Mouse (Mus musculus): ENCODE measurements around the gene Olfr1497. TPM values are rescaled to one million over a fixed set of nuclear protein-coding genes. Genes with fewer than 3 reads are reported as not detected.
"Not testable (repeated sequence)": the region's sequence is repeated elsewhere in the genome, so short reads cannot be mapped to it uniquely, and the experiment has no call there.

Olfr1497 gene
- polyA plus RNA-seq (2016; fragmentation: Nextera tagmentation; extraction: Ambion mirVana): not detected in 2 replicates

DNA sequence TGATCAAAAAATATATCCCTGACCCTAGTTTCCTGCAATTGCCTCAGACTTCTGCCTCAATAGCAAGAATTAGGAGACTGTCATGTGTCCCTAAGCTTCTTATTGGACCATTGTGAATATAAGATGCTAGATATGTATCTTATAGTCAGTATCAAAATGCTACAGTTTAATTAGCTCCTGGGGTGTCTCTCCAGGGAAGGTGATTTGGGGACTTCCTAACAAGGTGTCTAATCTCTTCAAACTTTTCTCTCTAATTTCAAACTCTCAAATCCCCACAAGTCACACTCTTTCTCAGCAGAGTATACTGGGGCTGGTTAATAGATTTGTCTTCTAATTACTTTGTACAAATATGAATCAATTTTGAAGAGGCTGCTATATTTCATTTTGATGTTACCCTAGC is at the start of gene Olfr1497:
Gene Olfr1497, minus strand, starts transcription at position 101 of the 400 bp plus-strand sequence.
- ATAC-seq: no peak

DNA sequence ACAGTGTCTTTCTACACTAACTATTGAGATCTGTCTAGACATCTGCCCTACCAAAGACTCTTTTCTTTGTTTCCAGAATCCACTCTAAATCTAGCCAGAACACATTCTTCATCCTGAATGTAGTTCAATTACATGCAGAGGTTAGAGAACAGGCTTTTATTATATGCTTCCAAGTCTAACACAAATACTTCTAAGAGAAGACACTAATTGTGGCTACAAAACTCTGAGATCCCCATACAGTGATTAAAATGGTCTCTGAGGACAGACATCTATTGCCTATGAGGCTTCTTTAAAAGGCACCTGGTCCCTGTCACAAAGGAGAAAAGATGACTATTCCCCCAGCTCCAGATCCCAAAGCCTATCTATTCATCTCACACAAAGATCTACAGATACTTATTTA is 32.4 kb upstream of the Olfr1497 start, which contains the start of gene Olfr1500:
Gene Olfr1500, minus strand, starts transcription at position 101 of the 400 bp plus-strand sequence.
- H3K9ac ChIP-seq: no peak within 1 kb of the TSS
- no peak for ATAC-seq
- H3K27me3 ChIP-seq (replicated peaks): no peaks in the 10 kb centered on the region

More for the DNA sequence above, at the start of gene Olfr1497:
- Histone ChIP-seq H3K9me3 (replicated peaks) (no peaks in the 10 kb centered on the region), H3K27me3 (replicated peaks) (no peaks in the 10 kb centered on the region), H3K36me3 (no peaks in the 10 kb centered on the region), H3K27ac (no peak within 1 kb of the TSS), H3K4me1 (no peaks in the 10 kb centered on the region), H3K4me3 (no peak within 1 kb of the TSS), H3K4me2 (no peak within 1 kb of the TSS), H3K9ac (no peak within 1 kb of the TSS)

DNA sequence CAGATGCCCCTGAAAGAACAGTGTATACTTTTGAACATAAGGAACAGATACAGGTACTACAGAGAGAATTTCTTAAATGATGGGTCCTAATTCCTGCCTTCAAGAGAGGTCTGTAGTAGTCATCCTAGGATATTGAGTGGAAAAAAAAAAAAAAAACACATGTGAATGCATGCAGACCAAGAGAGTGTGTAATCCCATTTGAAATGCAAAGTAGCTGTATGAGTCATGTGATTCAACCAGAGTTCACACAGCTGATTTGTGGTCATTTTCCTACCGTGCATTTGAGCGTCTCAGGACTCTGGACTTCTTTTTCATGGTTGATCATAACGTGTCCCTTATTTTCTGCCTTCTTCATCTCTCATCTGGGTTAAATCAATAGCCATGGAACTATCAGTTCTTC is 30.4 kb upstream of the Olfr1497 start:
- Histone ChIP-seq H3K27me3 (replicated peaks) (no peaks in the 10 kb centered on the region), H3K9me3 (replicated peaks) (no peaks in the 10 kb centered on the region), H3K4me1 (no peaks in the 10 kb centered on the region), H3K36me3 (no peaks in the 10 kb centered on the region), H3K27ac (no peak overlapping the region), H3K4me2 (no peak overlapping the region), H3K9ac (no peak overlapping the region), H3K4me3 (no peak overlapping the region)
- ATAC-seq: no peak
- WGBS (ENCODE audit: insufficient replicate concordance): 62% methylated on average over 3 of the region's 3 CpGs

More for the DNA sequence above, 32.4 kb upstream of the Olfr1497 start, which contains the start of gene Olfr1500:
- Histone ChIP-seq H3K9me3 (replicated peaks) (no peaks in the 10 kb centered on the region), H3K4me3 (no peak within 1 kb of the TSS), H3K27ac (no peak within 1 kb of the TSS), H3K4me1 (no peaks in the 10 kb centered on the region), H3K36me3 (no peaks in the 10 kb centered on the region), H3K4me2 (no peak within 1 kb of the TSS)

DNA sequence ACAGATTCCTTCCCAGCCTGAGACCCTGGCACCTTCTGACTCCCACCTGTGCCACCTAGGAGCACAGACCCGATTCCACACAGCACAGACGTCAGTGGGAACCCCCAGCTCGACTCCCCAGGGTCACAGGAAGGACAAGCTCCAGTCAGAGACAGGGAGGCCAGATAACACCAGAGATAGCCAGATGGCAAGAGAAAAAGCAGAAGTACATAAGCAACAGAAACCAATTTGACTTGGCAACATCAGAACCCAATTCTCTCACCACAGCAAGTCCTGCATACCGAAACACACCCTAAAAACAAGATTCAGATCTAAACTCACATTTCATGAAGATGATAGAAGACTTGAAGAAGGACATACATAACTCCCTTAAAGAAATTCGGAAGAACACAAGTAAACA is 22.8 kb upstream of the Olfr1497 start:
- H3K4me2 ChIP-seq: no peak overlapping the region
- 23% methylated on average over 5 of the region's 5 CpGs for WGBS (ENCODE audit: insufficient replicate concordance)
- H3K9me3 ChIP-seq (replicated peaks): no peaks in the 10 kb centered on the region
- H3K27ac ChIP-seq: no peak overlapping the region
- no peaks in the 10 kb centered on the region for H3K36me3 ChIP-seq
- no peaks in the 10 kb centered on the region for H3K27me3 ChIP-seq (replicated peaks)
- no peak overlapping the region for H3K4me3 ChIP-seq
- no peaks in the 10 kb centered on the region for H3K4me1 ChIP-seq
- ATAC-seq: no peak
- H3K9ac ChIP-seq: no peak overlapping the region

DNA sequence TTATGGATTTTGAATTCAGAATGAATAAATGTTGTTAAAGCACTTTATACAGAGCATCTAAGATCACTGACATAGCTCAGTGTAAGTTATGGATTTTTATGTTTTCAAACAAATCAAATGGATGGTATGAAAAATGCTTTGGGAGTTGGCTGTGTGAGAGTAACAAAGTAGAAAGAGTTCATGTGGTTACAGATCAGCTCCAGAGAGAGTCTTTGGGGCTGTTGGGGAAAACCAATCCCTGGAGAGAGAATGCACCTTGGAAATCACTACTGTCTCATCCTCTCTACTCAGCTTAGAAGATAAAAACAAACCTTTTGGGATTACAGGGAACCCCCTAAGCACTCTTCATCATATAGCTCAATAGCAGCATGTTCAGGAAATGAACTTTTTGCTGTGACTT is 21.3 kb upstream of the Olfr1497 start, which contains the start of gene Olfr1499:
Gene Olfr1499, minus strand, starts transcription at position 101 of the 400 bp plus-strand sequence.
- no peak within 1 kb of the TSS for H3K4me3 ChIP-seq
- H3K9ac ChIP-seq: no peak within 1 kb of the TSS
- no peaks in the 10 kb centered on the region for H3K27me3 ChIP-seq (replicated peaks)
- no peaks in the 10 kb centered on the region for H3K4me1 ChIP-seq
- no peaks in the 10 kb centered on the region for H3K36me3 ChIP-seq
- no peaks in the 10 kb centered on the region for H3K9me3 ChIP-seq (replicated peaks)
- H3K27ac ChIP-seq: no peak within 1 kb of the TSS
- ATAC-seq: no peak
- H3K4me2 ChIP-seq: no peak within 1 kb of the TSS

DNA sequence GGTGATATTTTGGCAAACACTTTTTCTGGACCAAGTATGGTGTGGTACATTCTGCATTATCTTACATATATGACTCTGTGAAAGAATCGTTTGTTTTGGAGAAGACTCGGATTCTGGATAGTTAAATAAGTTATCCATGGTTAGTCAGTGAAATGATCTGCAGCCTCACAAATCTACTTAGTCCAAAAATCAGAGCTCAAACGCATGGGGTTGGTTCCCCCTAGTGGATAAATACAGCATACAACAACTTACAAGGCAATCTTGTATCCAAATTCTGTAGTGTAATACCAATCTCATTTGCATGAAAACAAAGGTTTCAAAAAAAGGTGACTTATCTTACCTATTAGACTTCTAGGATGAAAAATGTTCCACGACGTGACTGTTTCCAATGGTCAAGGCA is 20.8 kb upstream of the Olfr1497 start:
- Histone ChIP-seq H3K4me2 (no peak overlapping the region), H3K27ac (no peak overlapping the region), H3K4me1 (no peaks in the 10 kb centered on the region), H3K9me3 (replicated peaks) (no peaks in the 10 kb centered on the region), H3K4me3 (no peak overlapping the region), H3K27me3 (replicated peaks) (no peaks in the 10 kb centered on the region), H3K9ac (no peak overlapping the region), H3K36me3 (no peaks in the 10 kb centered on the region)
- ATAC-seq: no peak
- 22% methylated on average over 5 of the region's 5 CpGs for WGBS (ENCODE audit: insufficient replicate concordance)

DNA sequence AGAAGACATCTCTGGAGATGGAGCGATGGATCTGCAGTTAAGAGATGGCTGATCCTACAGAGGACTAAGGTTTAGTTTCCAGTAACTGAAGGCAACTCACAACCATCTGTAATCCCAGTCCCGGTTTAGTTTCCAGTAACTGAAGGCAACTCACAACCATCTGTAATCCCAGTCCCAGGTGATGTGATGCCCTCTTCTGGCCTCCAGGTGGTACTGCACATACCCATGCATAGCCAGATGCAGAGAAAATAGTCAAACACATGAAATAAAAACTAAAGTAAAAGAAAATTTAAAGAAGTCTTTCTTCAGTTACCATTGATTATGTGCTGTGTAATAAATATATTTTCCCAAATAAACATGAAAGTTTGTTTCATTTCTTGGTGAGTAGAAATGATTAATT is 14.8 kb upstream of the Olfr1497 start:
- no peak for ATAC-seq
- WGBS (ENCODE audit: insufficient replicate concordance): 43% methylated on average over 2 of the region's 2 CpGs

DNA sequence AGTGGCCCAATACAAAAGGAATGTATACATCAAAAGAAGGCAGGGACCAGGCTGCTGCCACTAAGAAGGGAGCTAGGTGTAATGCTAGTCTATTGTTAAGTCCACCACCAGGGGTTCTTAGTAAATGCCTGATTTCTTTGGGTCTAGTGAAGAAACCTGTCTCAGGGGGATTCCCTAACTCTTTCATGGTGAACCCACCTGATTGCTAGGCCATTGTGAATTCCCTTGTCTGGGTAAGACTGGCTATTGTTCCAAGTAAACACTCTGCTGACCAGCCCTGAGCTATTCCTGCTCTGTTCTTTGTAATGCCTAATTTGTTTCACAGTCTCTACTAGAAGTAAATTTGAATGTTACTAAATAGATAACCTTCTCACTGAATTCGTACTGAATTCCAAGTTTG is 7.5 kb upstream of the Olfr1497 start:
- 34% methylated on average over 1 of the region's 1 CpGs for WGBS (ENCODE audit: insufficient replicate concordance)
- not testable (repeated sequence) for H3K36me3 ChIP-seq; H3K9ac ChIP-seq; H3K27me3 ChIP-seq (replicated peaks); H3K4me2 ChIP-seq; H3K27ac ChIP-seq; H3K9me3 ChIP-seq (replicated peaks); H3K4me1 ChIP-seq; H3K4me3 ChIP-seq; ATAC-seq

More for the DNA sequence above, 14.8 kb upstream of the Olfr1497 start:
- H3K9ac ChIP-seq: no peak overlapping the region
- no peaks in the 10 kb centered on the region for H3K4me1 ChIP-seq
- no peaks in the 10 kb centered on the region for H3K9me3 ChIP-seq (replicated peaks)
- no peak overlapping the region for H3K4me2 ChIP-seq
- H3K4me3 ChIP-seq: no peak overlapping the region
- H3K27me3 ChIP-seq (replicated peaks): no peaks in the 10 kb centered on the region
- H3K27ac ChIP-seq: no peak overlapping the region
- H3K36me3 ChIP-seq: no peaks in the 10 kb centered on the region

DNA sequence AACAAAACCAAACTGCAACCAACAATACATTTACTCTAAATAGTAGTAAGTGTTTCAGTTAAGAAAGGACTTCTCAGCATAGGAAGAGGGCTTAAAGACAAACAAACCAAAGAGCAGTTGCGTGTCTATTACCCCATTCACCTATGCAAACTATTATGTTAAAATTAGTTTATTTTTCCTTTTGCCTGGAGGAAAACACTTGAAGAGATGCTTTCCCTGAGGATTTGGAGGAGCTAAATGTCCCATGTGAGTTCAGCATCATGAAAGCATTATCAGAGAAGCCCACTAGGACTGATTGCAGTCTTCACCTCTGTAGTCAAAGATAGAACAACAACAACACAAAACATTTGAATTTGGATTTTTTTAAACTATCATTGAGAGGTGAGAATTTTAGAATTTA is 20.4 kb downstream of the Olfr1497 start, which contains the start of gene Olfr1496:
Gene Olfr1496, plus strand, starts transcription at position 301 of the 400 bp plus-strand sequence.
- ATAC-seq: no peak
- no peak within 1 kb of the TSS for H3K4me3 ChIP-seq
- H3K27ac ChIP-seq: no peak within 1 kb of the TSS
- H3K9ac ChIP-seq: no peak within 1 kb of the TSS
- H3K4me2 ChIP-seq: no peak within 1 kb of the TSS
- H3K4me1 ChIP-seq: no peaks in the 10 kb centered on the region
- H3K9me3 ChIP-seq (replicated peaks): no peaks in the 10 kb centered on the region
- H3K27me3 ChIP-seq (replicated peaks): no peaks in the 10 kb centered on the region
- WGBS (ENCODE audit: insufficient replicate concordance): 48% methylated on average over 1 of the region's 1 CpGs
- H3K36me3 ChIP-seq: no peaks in the 10 kb centered on the region

DNA sequence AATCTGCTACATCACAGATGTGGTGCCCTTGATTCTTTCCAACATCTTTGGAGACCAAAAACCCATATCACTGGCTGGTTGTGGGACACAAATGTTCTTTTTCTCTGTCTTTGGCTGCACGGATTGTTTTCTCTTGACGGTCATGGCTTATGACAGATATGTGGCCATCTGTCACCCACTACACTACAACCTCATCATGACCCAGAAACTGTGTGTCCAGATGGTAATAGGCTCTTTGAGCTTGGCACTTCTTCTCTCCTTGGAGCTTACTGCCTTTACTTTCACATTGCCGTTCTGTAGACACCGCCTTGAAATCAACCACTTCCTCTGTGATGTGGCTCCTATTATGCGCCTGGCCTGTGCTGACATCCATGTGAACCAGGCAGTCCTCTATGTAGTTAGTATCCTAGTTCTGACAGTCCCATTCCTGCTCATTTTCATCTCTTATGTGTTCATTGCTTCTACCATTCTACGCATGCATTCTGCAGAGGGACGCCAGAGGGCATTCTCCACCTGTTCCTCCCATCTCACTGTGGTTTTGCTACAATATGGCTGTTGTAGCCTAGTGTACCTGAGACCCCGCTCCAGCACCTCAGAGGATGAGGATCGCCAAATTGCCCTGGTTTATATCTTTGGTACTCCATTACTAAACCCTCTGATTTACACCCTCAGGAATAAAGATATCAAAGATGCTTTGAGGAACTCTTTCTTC is 29.3 kb downstream of the Olfr1497 start:
- Histone ChIP-seq H3K36me3 (no peaks in the 10 kb centered on the region), H3K27me3 (replicated peaks) (no peaks in the 10 kb centered on the region), H3K4me1 (no peaks in the 10 kb centered on the region), H3K4me2 (no peak overlapping the region), H3K9me3 (replicated peaks) (no peaks in the 10 kb centered on the region), H3K9ac (no peak overlapping the region), H3K4me3 (no peak overlapping the region), H3K27ac (no peak overlapping the region)
- no peak for ATAC-seq
- 69% methylated on average over 9 of the region's 9 CpGs for WGBS (ENCODE audit: insufficient replicate concordance)

DNA sequence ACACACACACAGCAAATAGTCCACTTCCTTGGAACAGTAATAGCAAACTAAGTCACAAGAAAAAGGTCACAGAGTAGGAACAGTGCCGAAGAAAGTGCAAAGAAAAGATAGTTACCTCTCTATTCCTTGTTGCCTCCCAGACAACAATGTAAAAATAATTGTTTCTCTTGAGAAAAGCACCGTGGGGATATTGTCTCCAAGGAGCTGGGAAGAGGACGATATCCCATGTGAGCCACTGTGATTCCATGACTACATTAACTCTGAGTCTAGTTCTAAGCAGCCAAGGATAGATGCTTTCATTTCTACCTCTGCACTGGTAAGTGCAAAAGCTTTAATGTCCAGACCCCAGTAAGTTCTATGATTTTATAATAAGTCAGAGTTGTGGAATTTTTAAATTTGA is 33.7 kb downstream of the Olfr1497 start, which contains the start of gene Olfr1495:
Gene Olfr1495, plus strand, starts transcription at position 301 of the 400 bp plus-strand sequence.
- no peak for ATAC-seq
- Histone ChIP-seq H3K4me1 (no peaks in the 10 kb centered on the region), H3K9ac (no peak within 1 kb of the TSS), H3K9me3 (replicated peaks) (no peaks in the 10 kb centered on the region), H3K4me3 (no peak within 1 kb of the TSS), H3K4me2 (no peak within 1 kb of the TSS), H3K36me3 (no peaks in the 10 kb centered on the region), H3K27ac (no peak within 1 kb of the TSS), H3K27me3 (replicated peaks) (no peaks in the 10 kb centered on the region)
- WGBS (ENCODE audit: insufficient replicate concordance): 64% methylated on average over 3 of the region's 3 CpGs

DNA sequence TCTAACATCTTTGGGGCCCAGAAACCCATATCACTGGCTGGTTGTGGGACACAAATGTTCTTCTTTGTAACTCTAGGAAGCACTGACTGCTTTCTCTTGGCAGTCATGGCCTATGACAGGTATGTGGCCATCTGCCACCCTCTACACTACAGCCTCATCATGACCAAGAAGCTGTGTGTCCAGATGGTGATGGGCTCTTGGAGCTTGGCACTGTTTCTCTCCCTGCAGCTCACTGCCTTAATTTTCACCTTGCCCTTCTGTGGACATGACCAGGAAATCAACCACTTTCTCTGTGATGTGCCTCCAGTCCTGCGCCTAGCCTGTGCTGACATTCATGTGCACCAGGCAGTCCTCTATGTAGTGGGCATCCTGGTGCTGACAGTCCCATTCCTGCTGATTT is 48.6 kb downstream of the Olfr1497 start:
- Histone ChIP-seq H3K9me3 (replicated peaks) (no peaks in the 10 kb centered on the region), H3K27ac (no peak overlapping the region), H3K4me2 (no peak overlapping the region), H3K9ac (no peak overlapping the region), H3K4me1 (no peaks in the 10 kb centered on the region), H3K4me3 (no peak overlapping the region), H3K36me3 (no peaks in the 10 kb centered on the region), H3K27me3 (replicated peaks) (no peaks in the 10 kb centered on the region)
- 55% methylated on average over 1 of the region's 1 CpGs for WGBS (ENCODE audit: insufficient replicate concordance)
- ATAC-seq: no peak
